Mouse (Mus musculus) kidney, postnatal 36 days (tissue): Measurements from ENCODE around the gene Tap2.

Experiments used
- DNase-seq, 2 experiments: peaks; one replicate each; pipeline ENCODE4 v3.0.0; 2021 to 2022; ENCODE audit warnings: mixed read lengths in 2 of 2

Tap2 gene

DNA sequence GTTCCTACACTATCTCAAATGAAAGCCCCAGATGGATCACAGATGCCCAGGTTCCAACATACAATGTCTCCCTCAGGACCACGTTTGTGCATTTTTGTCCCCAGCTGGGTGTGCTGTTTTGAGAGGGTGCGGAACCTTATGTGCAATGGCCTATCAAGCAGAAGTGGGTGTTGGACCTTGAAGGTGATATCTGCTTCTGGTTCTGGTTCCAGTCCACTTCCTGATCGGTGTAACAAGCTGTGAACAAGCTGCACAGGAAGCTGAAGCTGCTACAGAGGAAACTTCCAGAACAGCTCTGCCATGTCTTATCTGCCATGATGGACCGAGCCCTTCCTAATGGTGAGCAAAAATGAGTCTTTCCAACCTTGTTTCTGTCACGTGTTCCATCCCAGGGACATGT lies 53.2 kb downstream of the Tap2 start:
- no peak for DNase-seq

GRCm38 (mm10) chr17:34257594-34258375 lies 54.5 kb downstream of the Tap2 start, which contains the start of gene H2-Ab1:
Gene H2-Ab1 (plus strand): TSS chr17:34257689.
- peak; percentile 75 to 87 for DNase-seq

GRCm38 (mm10) chr17:34260551-34260950 lies 57.2 kb downstream of the Tap2 start:
- peak in 1 of 2 experiments; percentile 15 for DNase-seq

DNA sequence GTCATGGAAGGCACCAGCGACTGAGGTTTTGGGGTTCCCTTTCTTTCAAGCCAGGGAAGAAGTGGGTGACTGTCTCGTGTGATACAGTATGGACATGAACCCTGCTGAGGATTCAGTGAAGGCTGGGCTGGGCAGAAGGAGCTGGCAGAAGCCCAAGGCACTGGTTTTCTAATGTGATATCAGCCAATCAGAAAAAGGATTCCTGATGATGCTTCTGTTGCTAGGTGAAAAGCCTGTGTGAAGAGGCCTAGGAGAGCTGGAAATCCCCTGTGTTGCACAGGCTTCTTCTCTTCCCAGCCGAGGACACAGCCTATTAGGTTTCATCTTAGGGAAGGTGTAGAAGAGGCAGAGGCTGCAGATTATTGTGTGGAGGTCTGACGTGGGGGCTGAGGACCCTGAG lies 58.2 kb downstream of the Tap2 start:
- peak; percentile 82 to 83 for DNase-seq

GRCm38 (mm10) chr17:34263068-34263467 lies 59.7 kb downstream of the Tap2 start:
- DNase-seq = peak; percentile 80 to 81

DNA sequence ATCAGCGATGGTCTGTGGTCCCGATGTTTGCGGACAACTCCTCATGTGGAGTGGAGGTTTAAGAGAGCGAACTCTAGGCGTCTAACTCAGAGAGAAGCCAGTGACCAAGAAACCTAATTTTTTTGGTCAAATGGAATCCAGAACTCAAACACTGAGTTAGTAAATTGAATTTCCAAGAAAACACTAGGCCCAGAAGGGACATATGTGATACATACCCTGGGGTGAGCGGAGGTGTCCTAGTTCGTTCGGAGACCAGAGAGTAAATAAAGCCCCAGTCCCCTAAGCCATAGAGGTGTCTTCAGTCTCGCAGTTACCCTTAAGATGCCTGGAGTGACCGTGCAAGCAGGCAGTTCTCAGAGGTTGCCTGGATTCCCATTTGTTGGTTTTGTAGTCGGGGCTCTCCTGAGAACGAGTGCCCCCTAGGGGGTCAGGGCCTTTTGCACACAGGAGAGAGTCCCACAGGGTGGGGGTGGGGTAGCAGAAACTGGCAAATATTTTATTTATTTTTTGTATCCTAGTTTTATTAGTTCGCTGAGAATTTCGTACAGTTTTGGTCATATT lies 60.6 kb downstream of the Tap2 start:
- peak; percentile 24 to 50 for DNase-seq

- DNase-seq = peak in 1 of 2 experiments; percentile 28
These were observed 61.4 kb downstream of the Tap2 start for GRCm38 (mm10) chr17:34264452-34265351.
